Mouse (Mus musculus) embryonic facial prominence, embryonic 13.5 days (tissue): ENCODE measurements around the gene Tpk1. TPM values are rescaled to one million over a fixed set of nuclear protein-coding genes. Genes with fewer than 3 reads are reported as not detected.

ENCODE experiments used
- ATAC-seq: fragments of 200-750 bp; cut with Nextera tagmentation; 2 replicates; pipeline ENCODE4 v1.8.0; 2017; ENCODE audit warnings: low read depth; ENCODE audit not compliant: insufficient number of reproducible peaks, insufficient read depth, low FRiP score, low TSS enrichment
- H3K27ac ChIP-seq: fragments of 300-500 bp; sonication (generic); 2 replicates; pipeline ENCODE4 v1.5.1; 2015; ENCODE audit warnings: moderate library complexity, mild to moderate bottlenecking, inconsistent platforms
- H3K27me3 ChIP-seq: fragments of 300-500 bp; sonication (generic); 2 replicates; pipeline ENCODE4 v1.6.1; 2015; ENCODE audit warnings: mild to moderate bottlenecking, inconsistent platforms
- H3K36me3 ChIP-seq: fragments of 300-500 bp; sonication (generic); 2 replicates; pipeline ENCODE4 v1.6.1; 2015; ENCODE audit warnings: mild to moderate bottlenecking, inconsistent platforms
- H3K4me1 ChIP-seq: fragments of 300-500 bp; sonication (generic); 2 replicates; pipeline ENCODE4 v1.6.1; 2015; ENCODE audit warnings: inconsistent platforms
- H3K4me2 ChIP-seq: fragments of 300-500 bp; sonication (generic); 2 replicates; pipeline ENCODE4 v1.6.1; 2015; ENCODE audit warnings: moderate library complexity, mild to moderate bottlenecking, inconsistent platforms
- H3K4me3 ChIP-seq: fragments of 300-500 bp; sonication (generic); 2 replicates; pipeline ENCODE4 v1.5.1; 2015; ENCODE audit warnings: mild to moderate bottlenecking, inconsistent platforms
- H3K9ac ChIP-seq: fragments of 300-500 bp; sonication (generic); 2 replicates; pipeline ENCODE4 v1.6.1; 2015; ENCODE audit warnings: mild to moderate bottlenecking, inconsistent platforms
- H3K9me3 ChIP-seq: fragments of 300-500 bp; sonication (generic); 2 replicates; pipeline ENCODE4 v1.6.1; 2016; ENCODE audit warnings: inconsistent platforms
- WGBS: fragments of 180-500 bp; shearing (Covaris S2); methylation state at CpG from one replicate; pipeline ENCODE4 v1.1.7; 2015; ENCODE audit warnings: mixed read lengths; 5-methylcytosine and 5-hydroxymethylcytosine counted together
- polyA plus RNA-seq: library from polyadenylated mRNA; unstranded; fragments of >200 nt; fragmentation: Nextera tagmentation; extraction: Ambion mirVana; gene quantifications from 2 replicates; pipeline ENCODE4 v1.2.1, GENCODE M21; 2015

Gene Tpk1
- polyA plus RNA-seq, 1 experiment from 2014 or later, result 9.0 TPM

DNA sequence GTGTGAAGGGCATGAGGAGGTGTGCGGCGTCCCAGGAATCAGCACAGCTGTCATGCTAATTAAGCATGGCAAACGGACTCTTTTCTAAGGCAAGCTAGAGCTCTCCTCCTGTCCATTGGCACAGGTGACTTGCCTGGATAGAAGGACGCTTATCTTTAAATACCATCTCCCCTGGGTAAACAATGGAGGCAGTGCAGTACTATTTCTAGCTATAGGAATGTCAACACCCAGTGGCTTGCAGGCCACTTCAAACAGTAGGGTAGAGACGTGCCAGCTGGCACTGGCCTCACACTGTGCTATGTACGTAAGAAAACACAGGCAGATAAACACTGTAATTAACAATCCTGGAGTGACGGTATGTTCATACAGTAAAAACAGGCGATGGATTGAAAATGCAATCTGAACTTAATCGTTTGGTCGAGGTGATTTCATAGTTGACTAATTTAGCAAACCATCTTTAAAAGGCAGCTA, 328.6 kb downstream of the Tpk1 start:
- Histone ChIP-seq H3K27ac (no peak overlapping the region), H3K4me3 (no peak overlapping the region), H3K36me3 (no peaks in the 10 kb centered on the region), H3K9ac (no peak overlapping the region), H3K4me2 (no peak overlapping the region), H3K4me1 (0 out of 2 replicates have a peak, but pooled peaks cover 3% of the 10 kb centered on the region), H3K27me3 (no peaks in the 10 kb centered on the region), H3K9me3 (no peaks in the 10 kb centered on the region)
- no peak for ATAC-seq
- 46% methylated on average over 10 of the region's 10 CpGs for WGBS

DNA sequence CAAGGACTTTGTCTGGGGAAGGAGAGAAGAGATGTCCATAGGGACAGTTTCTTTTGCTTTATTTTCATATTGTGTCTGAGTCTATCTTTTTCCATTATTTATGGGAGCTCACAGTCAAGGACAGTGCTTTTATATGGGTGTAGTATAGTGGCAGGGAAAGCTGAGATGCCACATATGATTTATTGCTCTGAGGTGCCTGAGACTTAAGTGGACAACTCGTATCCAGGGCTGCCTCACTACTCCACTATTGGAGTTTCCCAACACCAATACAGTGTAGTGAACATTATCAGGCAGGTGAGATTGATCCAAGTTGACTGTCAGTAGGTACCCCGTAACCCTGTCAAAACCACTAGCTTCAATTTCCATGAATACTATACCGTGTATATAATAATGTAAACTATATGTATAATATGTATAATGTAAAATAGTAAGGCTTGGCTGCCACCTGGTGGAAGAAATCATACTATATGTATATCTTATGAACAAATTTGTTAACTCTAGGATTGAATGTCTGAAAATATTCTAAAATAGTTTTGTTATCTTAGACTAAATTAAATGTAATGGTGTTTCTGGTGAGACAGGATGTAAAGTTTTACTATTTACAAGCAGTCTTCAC, 330.4 kb downstream of the Tpk1 start:
- no peaks in the 10 kb centered on the region for H3K36me3 ChIP-seq
- H3K27me3 ChIP-seq, result no peaks in the 10 kb centered on the region
- no peak overlapping the region for H3K4me3 ChIP-seq
- WGBS, result 69% methylated on average over 3 of the region's 3 CpGs
- no peak overlapping the region for H3K4me2 ChIP-seq
- H3K9ac ChIP-seq, result no peak overlapping the region
- no peak for ATAC-seq
- no peak overlapping the region for H3K27ac ChIP-seq
- 0 out of 2 replicates have a peak, but pooled peaks cover 3% of the 10 kb centered on the region for H3K4me1 ChIP-seq
- H3K9me3 ChIP-seq, result no peaks in the 10 kb centered on the region

DNA sequence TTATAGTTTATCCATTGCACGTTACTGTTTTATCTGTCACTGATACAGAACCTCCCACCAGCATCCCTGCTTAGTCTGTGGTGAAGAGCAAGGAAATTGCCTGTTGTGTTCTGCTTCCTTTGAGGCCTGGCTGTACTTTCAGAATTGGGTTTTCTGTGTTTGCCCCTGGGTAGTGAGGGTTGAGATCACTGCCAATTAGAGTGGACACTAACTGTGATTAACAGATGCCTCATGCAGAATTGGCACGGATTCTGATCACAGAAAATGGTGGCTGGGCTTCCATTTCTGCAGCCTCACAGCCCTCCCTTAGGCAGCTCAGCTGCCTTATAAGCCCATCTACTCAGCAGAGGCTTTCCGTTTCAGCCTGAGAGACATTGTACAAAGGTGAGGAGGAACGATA, 332.6 kb downstream of the Tpk1 start:
- WGBS, result 61% methylated on average over 4 of the region's 4 CpGs
- Histone ChIP-seq H3K9me3 (no peaks in the 10 kb centered on the region), H3K9ac (no peak overlapping the region), H3K4me2 (no peak overlapping the region), H3K4me3 (no peak overlapping the region), H3K36me3 (no peaks in the 10 kb centered on the region), H3K27me3 (no peaks in the 10 kb centered on the region), H3K4me1 (0 out of 2 replicates have a peak, but pooled peaks cover 3% of the 10 kb centered on the region), H3K27ac (no peak overlapping the region)
- no peak for ATAC-seq

- no peak overlapping the region for H3K27ac ChIP-seq
Measured at GRCm38 (mm10) chr6:43312961-43313656, 353.0 kb downstream of the Tpk1 start.

DNA sequence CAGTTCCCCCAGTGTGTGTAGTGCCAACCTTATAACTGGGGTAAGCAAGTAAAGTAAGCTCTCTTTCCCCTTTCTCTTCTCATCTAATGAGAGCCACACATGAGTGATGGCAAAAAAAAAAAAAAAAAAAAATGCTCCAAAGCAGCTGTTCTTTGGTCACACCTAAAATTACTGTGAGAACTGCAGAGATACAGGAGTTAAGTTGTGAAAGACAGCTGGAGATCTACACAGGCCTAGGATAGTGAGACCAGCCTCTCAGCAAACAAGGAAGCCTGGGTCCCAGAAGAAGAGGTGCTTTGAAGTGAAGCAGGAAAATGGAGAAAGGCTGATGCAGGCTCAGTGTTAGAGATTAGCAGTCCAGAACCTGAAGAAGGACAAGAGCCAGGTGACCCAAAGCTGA, 353.5 kb downstream of the Tpk1 start:
- H3K4me2 ChIP-seq, result no peak overlapping the region
- H3K27me3 ChIP-seq, result no peaks in the 10 kb centered on the region; the same call in 1 of the 2 replicates
- H3K4me1 ChIP-seq, result no peaks in the 10 kb centered on the region
- ATAC-seq, result no peak
- no peak overlapping the region for H3K4me3 ChIP-seq
- H3K27ac ChIP-seq, result no peak overlapping the region
- H3K9me3 ChIP-seq, result no peaks in the 10 kb centered on the region
- H3K36me3 ChIP-seq, result no peaks in the 10 kb centered on the region
- H3K9ac ChIP-seq, result no peak overlapping the region

More at GRCm38 (mm10) chr6:43312961-43313656, 353.0 kb downstream of the Tpk1 start:
- no peaks in the 10 kb centered on the region; the same call in 1 of the 2 replicates for H3K27me3 ChIP-seq
- no peak overlapping the region for H3K9ac ChIP-seq
- no peaks in the 10 kb centered on the region for H3K9me3 ChIP-seq
- no peak overlapping the region for H3K4me3 ChIP-seq
- H3K36me3 ChIP-seq, result no peaks in the 10 kb centered on the region
- no peaks in the 10 kb centered on the region for H3K4me1 ChIP-seq
- no peak overlapping the region for H3K4me2 ChIP-seq
- ATAC-seq, result no peak
- WGBS, result 53% methylated on average over 8 of the region's 8 CpGs

- no peaks in the 10 kb centered on the region for H3K9me3 ChIP-seq
- no peaks in the 10 kb centered on the region for H3K36me3 ChIP-seq
- no peak overlapping the region for H3K9ac ChIP-seq
- no peaks in the 10 kb centered on the region; the same call in 1 of the 2 replicates for H3K27me3 ChIP-seq
- no peak overlapping the region for H3K27ac ChIP-seq
- H3K4me3 ChIP-seq, result no peak overlapping the region
- H3K4me1 ChIP-seq, result no peaks in the 10 kb centered on the region
- ATAC-seq, result no peak
- 47% methylated on average over 6 of the region's 6 CpGs for WGBS
- no peak overlapping the region for H3K4me2 ChIP-seq
Measured at GRCm38 (mm10) chr6:43310071-43310470, 356.0 kb downstream of the Tpk1 start.

DNA sequence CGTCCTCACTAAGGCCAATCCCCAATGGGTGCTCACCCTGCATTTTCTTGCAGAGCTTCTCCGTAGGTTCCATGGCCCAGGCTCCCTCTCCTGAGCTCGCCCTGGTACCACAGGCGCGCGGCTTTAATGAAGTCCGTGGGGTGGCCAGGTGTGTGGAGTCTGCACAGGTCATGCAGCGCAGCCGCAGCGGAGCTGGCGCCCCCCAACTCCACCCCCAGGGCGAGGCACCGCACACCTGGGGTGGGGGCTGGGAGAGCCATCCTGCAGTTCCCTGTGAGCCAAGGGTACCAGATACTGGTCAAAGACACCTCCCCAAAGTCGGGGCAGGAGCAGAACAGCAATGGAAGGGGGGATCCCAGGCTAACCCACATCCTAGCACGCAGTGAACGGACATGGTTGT, 356.6 kb downstream of the Tpk1 start, which contains the start of gene Nobox:
Gene Nobox, minus strand, starts transcription at position 101 of the 400 bp plus-strand sequence.
- H3K9ac ChIP-seq, result no peak within 1 kb of the TSS
- no peaks in the 10 kb centered on the region; the same call in 1 of the 2 replicates for H3K27me3 ChIP-seq
- no peak within 1 kb of the TSS for H3K4me2 ChIP-seq
- no peaks in the 10 kb centered on the region for H3K36me3 ChIP-seq
- 57% methylated on average over 16 of the region's 16 CpGs for WGBS
- no peaks in the 10 kb centered on the region for H3K4me1 ChIP-seq
- H3K9me3 ChIP-seq, result no peaks in the 10 kb centered on the region
- ATAC-seq, result no peak
- H3K4me3 ChIP-seq, result no peak within 1 kb of the TSS
- no peak within 1 kb of the TSS for H3K27ac ChIP-seq

DNA sequence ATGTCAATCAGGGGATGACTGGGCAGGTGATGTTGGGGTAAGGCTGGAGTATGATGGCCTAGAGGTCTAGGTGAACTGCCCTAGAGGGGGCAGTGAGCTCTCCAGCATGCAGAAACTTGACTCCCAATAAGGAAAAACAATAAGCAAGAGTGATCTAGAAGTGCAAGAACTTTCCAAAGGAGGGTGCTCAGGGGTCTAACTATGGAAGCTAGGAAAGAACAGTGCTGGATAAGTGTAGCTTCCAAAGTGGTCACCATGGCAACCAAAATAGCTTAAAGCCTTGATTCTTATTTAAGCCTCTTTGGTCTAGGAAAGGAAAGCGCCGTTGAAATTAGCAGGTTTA, 368.6 kb downstream of the Tpk1 start:
- H3K4me3 ChIP-seq, result no peak overlapping the region
- ATAC-seq, result no peak
- H3K9ac ChIP-seq, result no peak overlapping the region
- WGBS, result 43% methylated on average over 2 of the region's 2 CpGs
- H3K36me3 ChIP-seq, result no peaks in the 10 kb centered on the region
- no peaks in the 10 kb centered on the region for H3K9me3 ChIP-seq
- no peak overlapping the region for H3K27ac ChIP-seq
- H3K4me2 ChIP-seq, result no peak overlapping the region
- H3K27me3 ChIP-seq, result peaks cover 4% of the 10 kb centered on the region
- H3K4me1 ChIP-seq, result peaks cover 12% of the 10 kb centered on the region; the same call in 1 of the 2 replicates

GRCm38 (mm10) chr6:43296798-43297507, 369.1 kb downstream of the Tpk1 start:
- H3K4me2 ChIP-seq, result no peak overlapping the region
- WGBS, result 32% methylated on average over 7 of the region's 7 CpGs
- H3K4me3 ChIP-seq, result no peak overlapping the region
- H3K4me1 ChIP-seq, result peaks cover 15% of the 10 kb centered on the region
- H3K9me3 ChIP-seq, result no peaks in the 10 kb centered on the region
- H3K9ac ChIP-seq, result no peak overlapping the region
- no peak for ATAC-seq
- H3K27ac ChIP-seq, result no peak overlapping the region
- peaks cover 4% of the 10 kb centered on the region for H3K27me3 ChIP-seq
- no peaks in the 10 kb centered on the region for H3K36me3 ChIP-seq

GRCm38 (mm10) chr6:43295908-43296307, 370.2 kb downstream of the Tpk1 start:
- peaks cover 4% of the 10 kb centered on the region for H3K27me3 ChIP-seq
- no peaks in the 10 kb centered on the region for H3K36me3 ChIP-seq
- no peaks in the 10 kb centered on the region for H3K9me3 ChIP-seq
- H3K27ac ChIP-seq, result no peak overlapping the region
- whole genome bisulfite sequencing, result 23% methylated on average over 5 of the region's 5 CpGs
- ATAC-seq, result no peak
- peaks cover 15% of the 10 kb centered on the region for H3K4me1 ChIP-seq
- no peak overlapping the region for H3K4me2 ChIP-seq
- no peak overlapping the region for H3K4me3 ChIP-seq
- no peak overlapping the region for H3K9ac ChIP-seq
